Mouse (Mus musculus): ENCODE measurements around the gene Eml6. TPM values are rescaled to one million over a fixed set of nuclear protein-coding genes. Genes with fewer than 3 reads are reported as not detected.
"Not testable (repeated sequence)": the region's sequence is repeated elsewhere in the genome, so short reads cannot be mapped to it uniquely, and the experiment has no call there.

The Eml6 gene
- total RNA-seq, 2 experiments from 2014 or later: 0.17 to 0.19 TPM

DNA sequence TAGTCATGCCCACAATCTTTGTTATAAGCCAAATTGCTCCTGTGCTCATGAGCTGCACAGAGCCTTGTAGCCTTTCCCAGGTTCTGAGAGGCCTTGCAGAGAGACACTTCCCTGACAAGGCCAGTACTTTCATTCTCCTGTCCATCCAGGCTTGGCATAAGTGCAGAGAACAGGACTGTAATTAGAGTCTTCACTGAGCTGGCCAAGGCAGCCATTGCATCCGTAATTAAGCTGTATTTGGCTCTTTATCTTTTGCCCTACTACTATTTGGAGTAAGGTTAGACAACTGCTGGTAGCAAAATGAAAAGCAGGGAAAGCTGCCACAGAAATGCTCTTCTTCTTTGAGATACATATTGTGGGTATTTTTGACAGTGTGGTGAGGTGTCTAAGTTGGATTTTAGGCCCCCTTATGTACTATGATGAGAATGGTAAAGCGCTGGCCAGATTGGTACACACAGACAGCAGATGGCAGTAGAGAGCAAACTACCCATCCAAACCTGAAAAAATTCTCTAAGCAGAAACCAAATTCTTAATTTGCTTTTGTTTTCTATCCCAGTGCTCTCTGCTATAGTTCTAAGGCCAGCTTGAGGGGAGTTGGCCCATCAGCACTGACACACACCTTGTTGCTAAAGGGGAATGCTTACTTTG is 164.0 kb downstream of the Eml6 start:
- peak; percentile 78 for ATAC-seq (replicated peaks; ENCODE audit: low FRiP score, poor library complexity, severe bottlenecking)

DNA sequence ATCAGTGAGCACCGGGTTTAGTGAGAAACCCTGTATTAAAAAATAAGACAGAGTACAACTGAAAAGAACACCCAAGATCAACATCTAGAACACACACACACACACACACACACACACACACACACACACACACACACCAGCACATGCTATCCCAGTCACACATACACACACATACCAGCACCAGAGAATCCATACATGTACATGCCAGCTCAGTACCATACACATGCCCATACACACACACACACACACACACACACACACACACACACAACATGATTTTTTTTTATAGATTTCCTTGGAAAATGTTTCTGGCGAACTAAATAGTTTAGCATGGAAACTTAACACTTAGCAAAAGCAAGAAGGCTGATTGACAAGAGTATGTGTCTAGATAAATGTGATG is 164.8 kb downstream of the Eml6 start:
- no peak for ATAC-seq (replicated peaks; ENCODE audit: low FRiP score, poor library complexity, severe bottlenecking)

- no peak for ATAC-seq (replicated peaks; ENCODE audit: low FRiP score, poor library complexity, severe bottlenecking)
Observed at GRCm38 (mm10) chr11:29840606-29841227, 185.1 kb downstream of the Eml6 start.

- ATAC-seq (replicated peaks; ENCODE audit: low FRiP score, poor library complexity, severe bottlenecking): no peak
Observed at GRCm38 (mm10) chr11:29839781-29840180, 186.1 kb downstream of the Eml6 start.

GRCm38 (mm10) chr11:29837066-29837465 is 188.8 kb downstream of the Eml6 start:
- ATAC-seq (replicated peaks; ENCODE audit: low FRiP score, poor library complexity, severe bottlenecking): no peak

DNA sequence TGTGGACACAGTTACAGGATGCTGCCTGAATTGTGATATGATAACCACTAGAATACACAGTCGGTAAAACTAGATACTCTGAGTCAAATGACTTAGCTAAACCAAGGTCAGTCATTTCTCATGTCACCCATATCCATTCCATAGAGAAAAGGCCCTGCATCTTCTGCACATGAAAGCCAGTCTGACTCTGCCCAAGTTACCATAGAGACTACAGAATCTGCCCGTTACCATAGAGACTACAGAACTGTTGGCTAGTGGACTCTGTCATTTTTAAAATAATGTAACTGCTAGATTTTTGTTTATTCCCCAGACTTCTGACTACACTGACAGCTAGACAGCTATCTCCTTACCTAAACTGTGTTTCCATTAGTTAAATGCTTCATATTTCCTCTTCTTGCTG is 198.1 kb downstream of the Eml6 start:
- no peak for ATAC-seq (replicated peaks; ENCODE audit: low FRiP score, poor library complexity, severe bottlenecking)

GRCm38 (mm10) chr11:29826001-29826400 is 199.8 kb downstream of the Eml6 start:
- ATAC-seq (replicated peaks; ENCODE audit: low FRiP score, poor library complexity, severe bottlenecking): no peak

DNA sequence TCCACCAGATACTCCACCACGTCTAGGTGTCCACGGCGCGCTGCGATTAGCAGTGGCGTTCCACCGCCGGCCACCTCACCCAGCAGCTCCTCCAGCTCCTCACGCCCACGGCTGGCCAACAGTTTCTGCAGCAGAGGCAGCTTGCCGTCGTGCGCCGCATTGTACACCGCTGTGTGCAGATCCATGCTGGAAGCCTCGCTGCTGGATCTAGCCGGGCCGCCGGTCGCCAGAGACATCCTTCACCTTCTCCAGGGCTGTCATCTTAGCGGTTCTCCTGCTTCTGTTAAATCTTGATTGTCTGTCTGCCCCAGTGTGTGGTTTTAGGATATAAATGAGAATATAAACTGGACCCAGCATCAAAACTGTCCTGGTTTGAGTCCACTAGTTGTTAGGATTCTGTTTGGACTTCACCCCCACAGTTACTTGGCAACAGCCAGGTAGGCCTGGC is 200.5 kb downstream of the Eml6 start, which contains the start of gene 4931440F15Rik:
Gene 4931440F15Rik, minus strand, starts transcription at position 398 of the 448 bp plus-strand sequence.
- ATAC-seq (replicated peaks; ENCODE audit: low FRiP score, poor library complexity, severe bottlenecking): 0 out of 2 replicates have a peak, but pooled peaks have one; percentile 21

DNA sequence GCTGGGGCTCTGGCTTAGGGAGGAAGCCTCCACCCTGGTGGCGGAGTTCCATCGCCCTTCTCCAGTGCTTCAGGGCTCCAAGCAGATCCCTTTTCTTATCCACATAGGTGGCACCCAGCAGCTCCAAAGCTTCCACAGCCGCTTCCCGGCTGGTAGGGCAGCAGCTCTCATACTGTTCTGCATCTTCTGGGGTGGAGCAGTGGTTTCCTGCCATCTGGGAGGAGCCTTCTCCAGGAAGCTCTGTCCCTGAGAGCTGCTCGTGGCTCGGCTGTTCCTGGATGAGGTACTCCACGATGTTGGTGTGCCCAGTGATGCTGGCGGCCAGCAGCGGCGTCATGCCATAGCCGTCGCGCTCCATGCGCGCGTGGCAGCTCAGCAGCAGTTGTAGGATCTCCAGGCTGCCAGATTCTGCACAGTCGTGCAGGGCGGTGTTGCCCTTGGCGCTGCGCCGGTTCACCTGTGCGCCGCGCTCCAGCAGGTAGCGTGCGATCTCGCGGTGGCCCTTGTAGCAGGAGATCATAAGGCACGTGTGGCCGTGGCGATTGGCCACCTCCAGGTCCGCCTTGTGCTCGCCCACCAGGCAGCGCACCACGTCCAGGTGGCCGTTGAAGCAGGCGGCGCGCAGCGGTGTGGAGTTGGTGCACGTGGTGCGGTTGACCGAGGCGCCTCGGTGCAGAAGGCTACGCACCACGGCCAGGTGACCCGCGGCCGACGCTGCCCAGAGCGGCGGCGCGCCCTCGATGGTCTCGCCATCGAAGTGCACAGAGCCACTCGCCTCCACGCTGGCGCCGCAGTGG is 201.2 kb downstream of the Eml6 start:
- not testable (repeated sequence) for ATAC-seq (replicated peaks; ENCODE audit: low FRiP score, poor library complexity, severe bottlenecking)

DNA sequence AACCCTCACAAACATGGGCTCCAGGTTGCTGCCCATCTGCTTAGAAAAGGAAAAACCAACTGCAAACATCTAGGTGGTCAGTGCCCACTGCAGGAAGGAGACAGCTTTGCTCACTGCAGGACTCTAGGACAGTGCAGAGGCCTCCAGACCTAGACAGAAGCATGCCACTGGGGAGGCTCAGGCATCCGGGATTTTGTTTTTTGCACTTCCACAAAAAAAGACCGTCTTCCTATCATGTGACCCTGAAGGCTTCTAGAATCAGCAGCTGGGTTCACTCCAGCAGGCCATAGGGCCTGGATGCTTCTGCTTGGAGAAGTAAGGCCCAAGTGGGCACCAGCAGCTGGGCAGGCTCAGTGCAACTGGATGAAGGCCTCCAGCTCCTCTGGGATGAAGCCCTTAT is 202.7 kb downstream of the Eml6 start:
- ATAC-seq (replicated peaks; ENCODE audit: low FRiP score, poor library complexity, severe bottlenecking): no peak

DNA sequence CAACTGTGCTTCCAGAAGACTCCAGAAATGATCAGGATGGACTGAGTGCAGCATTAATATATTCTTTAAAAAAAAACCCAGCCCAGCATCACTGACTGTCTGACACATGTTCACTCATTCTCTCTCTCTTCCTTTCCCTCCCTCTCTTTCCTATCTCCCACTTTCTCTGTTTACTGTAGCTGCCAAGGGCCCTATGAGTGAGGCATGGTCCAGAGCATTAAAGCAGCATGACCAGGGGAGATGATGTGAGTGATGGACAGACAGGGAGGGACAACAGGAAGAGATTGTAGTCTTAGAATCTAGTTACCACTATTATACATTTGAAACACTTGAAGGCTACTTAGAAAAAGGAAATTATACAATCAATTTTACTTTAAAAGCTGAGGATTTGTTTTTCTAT is 210.2 kb downstream of the Eml6 start:
- ATAC-seq (replicated peaks; ENCODE audit: low FRiP score, poor library complexity, severe bottlenecking): no peak

GRCm38 (mm10) chr11:29815261-29815660 is 210.6 kb downstream of the Eml6 start:
- peak; percentile 94 for ATAC-seq (replicated peaks; ENCODE audit: low FRiP score, poor library complexity, severe bottlenecking)

GRCm38 (mm10) chr11:29813267-29813666 is 212.6 kb downstream of the Eml6 start:
- no peak for ATAC-seq (replicated peaks; ENCODE audit: low FRiP score, poor library complexity, severe bottlenecking)

DNA sequence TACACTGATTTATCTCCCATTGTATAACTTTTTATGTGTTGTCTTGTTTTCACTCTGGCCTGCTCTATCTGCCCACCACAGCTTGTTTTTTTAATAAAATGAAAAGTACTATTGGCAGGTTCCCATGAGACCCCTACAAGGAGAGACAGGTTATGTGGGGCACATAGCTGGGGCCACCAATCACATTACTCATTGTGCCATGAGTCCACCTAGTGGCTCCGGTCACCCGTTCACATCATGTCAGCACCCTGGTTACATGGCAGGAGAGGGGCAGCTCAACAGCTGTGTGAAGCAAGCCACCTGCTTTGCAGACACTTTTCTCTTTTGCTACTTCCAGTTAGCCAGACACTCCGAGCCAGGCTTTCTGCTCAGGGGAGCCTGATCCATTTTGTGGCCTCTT is 213.4 kb downstream of the Eml6 start:
- ATAC-seq (replicated peaks; ENCODE audit: low FRiP score, poor library complexity, severe bottlenecking): no peak

GRCm38 (mm10) chr11:29810324-29810723 is 215.5 kb downstream of the Eml6 start:
- ATAC-seq (replicated peaks; ENCODE audit: low FRiP score, poor library complexity, severe bottlenecking): no peak

- no peak for ATAC-seq (replicated peaks; ENCODE audit: low FRiP score, poor library complexity, severe bottlenecking)
Observed at GRCm38 (mm10) chr11:29808981-29809589, 216.7 kb downstream of the Eml6 start.

DNA sequence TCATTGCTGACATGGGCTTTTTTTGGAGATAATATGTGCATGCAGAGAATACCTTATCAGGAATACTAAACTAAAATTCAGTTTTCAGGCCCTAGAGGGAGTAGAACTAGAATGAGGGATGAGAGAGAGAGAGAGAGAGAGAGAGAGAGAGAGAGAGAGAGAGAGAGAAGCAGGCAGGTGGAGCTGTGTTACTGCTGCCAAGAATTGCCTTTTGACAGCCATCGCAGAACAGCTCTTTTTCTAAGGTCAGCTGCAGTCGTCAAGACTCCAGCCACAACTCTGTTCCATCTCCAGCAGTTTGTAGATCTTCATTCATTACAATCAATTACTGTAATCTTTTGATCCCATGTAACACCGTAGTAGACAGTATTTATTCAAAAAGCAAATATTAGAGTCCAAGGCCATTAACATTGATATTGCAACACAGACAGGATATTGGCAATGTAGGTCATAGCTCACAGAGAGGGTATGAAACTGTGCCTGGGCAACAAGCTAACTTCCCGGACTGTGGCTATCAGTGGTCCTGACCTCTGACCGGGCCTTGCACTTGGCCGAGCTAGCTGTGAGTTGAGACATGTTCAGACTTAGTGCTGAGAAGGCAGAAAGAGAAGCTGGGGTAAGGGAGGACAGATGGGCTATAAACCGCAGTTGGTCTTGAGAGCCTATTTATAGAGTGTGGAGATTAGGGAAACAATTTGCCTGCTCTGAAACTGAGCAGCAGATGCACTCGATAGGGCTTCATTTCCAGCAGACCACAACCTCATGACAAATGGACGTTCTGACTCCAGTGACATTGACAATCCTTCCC is 217.5 kb downstream of the Eml6 start:
- no peak for ATAC-seq (replicated peaks; ENCODE audit: low FRiP score, poor library complexity, severe bottlenecking)

- ATAC-seq (replicated peaks; ENCODE audit: low FRiP score, poor library complexity, severe bottlenecking): no peak
Observed at GRCm38 (mm10) chr11:29807325-29807724, 218.5 kb downstream of the Eml6 start.
